Mouse (Mus musculus): Measurements from ENCODE around the gene Nudt14. TPM values are rescaled to one million over a fixed set of nuclear protein-coding genes. Genes with fewer than 3 reads are reported as not detected.

Nudt14 gene
- 57.6 and 59.2 TPM in 2 replicates for polyA plus RNA-seq (2014; fragmentation: Nextera tagmentation; extraction: Ambion mirVana)

DNA sequence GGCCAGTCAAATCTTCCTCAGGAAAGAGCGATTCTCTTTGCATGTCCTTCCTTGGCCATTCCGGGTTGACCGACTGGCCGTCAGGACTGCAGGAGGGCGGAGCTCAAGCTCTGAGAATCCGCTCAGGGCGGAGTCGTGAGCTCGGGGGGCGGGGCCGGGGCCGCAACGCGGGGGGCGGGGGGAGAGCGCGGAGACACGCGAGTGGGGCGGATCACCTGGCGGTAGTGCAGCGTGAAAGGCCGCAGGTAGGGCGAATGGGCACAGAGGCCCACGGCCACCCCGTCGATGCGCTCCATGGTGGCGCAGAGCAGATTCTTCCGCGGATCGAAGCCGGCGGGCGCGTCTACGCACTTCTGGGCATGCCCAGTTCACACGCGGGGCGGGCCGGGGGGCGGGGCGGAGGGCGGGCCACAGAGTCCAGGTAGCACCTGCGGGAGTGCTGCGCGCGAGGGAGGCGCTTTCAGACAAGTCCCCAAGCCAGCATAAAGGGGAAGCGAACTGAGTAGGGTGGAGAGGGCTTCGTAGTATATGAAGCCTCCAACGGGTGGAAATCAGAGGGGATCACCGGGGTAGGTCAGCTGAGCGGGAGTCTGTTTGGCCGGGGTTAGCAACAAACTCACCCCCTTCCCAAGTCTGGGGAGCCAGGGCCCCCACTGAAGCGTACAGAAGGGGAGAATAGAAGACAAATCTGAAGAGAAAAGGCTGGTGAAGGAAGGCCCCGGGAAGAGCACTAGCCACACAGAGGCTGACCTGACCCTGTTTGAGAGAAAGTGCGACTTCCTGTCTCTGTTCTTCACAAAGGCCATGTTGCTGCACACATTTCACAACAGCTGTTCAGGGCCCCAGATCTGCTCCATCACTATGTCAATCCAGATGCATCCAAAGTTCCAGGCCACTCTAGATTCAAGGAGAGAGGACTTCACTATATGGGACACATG lies at the start of gene Nudt14:
Gene Nudt14, minus strand, starts transcription at position 349 of the 938 bp plus-strand sequence.
- no peaks in the 10 kb centered on the region for H3K9me3 ChIP-seq (ENCODE audit: control insufficient read depth, low read length)
- DNase-seq (ENCODE audit: low spot score) (peak; percentile 86), ATAC-seq (replicated peaks; ENCODE audit: low FRiP score) (peak; percentile 81)
- 2% methylated on average over 48 of the region's 58 CpGs for WGBS
- H3K9ac ChIP-seq (ENCODE audit: low read length) = peak within 1 kb of the TSS; percentile 80
- no peaks in the 10 kb centered on the region for H3K36me3 ChIP-seq (ENCODE audit: control insufficient read depth, insufficient read depth, low read length)
- peaks cover 2% of the 10 kb centered on the region; the same call in 1 of the 2 replicates for H3K4me1 ChIP-seq (replicated peaks; ENCODE audit: control insufficient read depth, insufficient read depth, low read length)
- H3K27ac ChIP-seq (ENCODE audit: low read depth, low read length) = peak within 1 kb of the TSS; percentile 46; the same call in 1 of the 2 replicates
- no peaks in the 10 kb centered on the region for H3K27me3 ChIP-seq (ENCODE audit: control insufficient read depth, insufficient read depth, low read length)
- H3K4me2 ChIP-seq (ENCODE audit: low read depth, low read length, severe bottlenecking) = peak within 1 kb of the TSS; percentile 67
- H3K4me3 ChIP-seq (ENCODE audit: low read depth, low read length) = peak within 1 kb of the TSS; percentile 68

DNA sequence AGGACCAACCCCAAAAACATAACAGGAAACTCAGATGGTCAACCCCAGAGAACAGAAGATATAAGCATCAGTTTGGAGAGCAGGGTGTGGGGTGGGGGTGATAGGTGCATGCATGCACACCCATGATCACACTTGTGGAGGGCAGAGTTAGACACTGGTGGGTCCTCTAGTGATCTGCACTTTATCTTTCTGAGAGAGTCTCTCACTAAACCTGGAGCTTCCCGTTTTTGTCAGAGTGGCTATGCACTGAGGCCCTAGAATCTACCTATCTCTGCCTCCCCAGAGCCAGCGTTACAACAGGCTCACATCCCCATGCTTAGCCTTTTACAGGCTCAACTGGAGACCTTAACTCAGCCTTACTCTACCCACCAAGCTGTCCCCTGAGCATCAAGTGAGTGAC lies 49.5 kb upstream of the Nudt14 start:
- Histone ChIP-seq H3K36me3 (ENCODE audit: control insufficient read depth, insufficient read depth, low read length) (no peaks in the 10 kb centered on the region; the same call in 1 of the 2 replicates), H3K4me3 (ENCODE audit: low read depth, low read length) (no peak overlapping the region), H3K9ac (ENCODE audit: low read length) (no peak overlapping the region), H3K9me3 (ENCODE audit: control insufficient read depth, low read length) (no peaks in the 10 kb centered on the region), H3K27ac (ENCODE audit: low read depth, low read length) (no peak overlapping the region), H3K4me1 (replicated peaks; ENCODE audit: control insufficient read depth, insufficient read depth, low read length) (no peaks in the 10 kb centered on the region), H3K27me3 (ENCODE audit: control insufficient read depth, insufficient read depth, low read length) (no peaks in the 10 kb centered on the region), H3K4me2 (ENCODE audit: low read depth, low read length, severe bottlenecking) (no peak overlapping the region)
- 87% methylated on average over 2 of the region's 2 CpGs for WGBS
- no peak for DNase-seq (ENCODE audit: low spot score)
- ATAC-seq (replicated peaks; ENCODE audit: low FRiP score) = no peak

DNA sequence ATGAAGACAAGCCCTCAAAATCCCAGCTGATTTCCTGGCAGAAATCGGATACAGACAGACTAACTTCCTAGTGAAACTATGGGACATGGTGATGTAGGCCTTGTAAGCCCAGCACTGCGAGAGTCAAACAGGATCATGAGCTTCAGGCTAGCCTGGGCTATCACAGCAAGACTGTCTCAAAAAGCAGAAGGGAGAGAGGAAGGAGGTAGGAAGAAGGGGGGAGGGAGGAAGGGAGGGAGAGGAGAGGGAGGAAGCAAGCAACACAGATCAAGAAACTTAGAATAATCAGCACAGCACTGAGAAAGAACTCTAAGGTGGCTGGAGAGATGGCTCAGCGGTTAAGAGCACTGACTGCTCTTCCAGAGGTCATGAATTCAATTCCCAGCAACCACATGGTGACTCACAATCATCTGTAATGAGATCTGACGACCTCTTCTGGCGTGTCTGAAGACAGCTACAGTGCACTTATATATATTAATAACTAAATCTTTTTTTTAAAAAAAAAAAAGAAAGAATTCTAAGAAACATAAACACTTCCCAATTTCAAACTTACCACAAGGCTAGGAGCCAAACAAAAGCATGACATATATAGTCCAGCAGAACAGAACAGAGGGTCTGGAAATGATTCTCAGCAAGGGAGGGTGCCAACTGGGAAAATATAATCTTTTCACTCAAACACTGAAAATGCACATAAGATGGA lies 48.9 kb upstream of the Nudt14 start:
- H3K36me3 ChIP-seq (ENCODE audit: control insufficient read depth, insufficient read depth, low read length) = peaks cover 3% of the 10 kb centered on the region; the same call in 1 of the 2 replicates

DNA sequence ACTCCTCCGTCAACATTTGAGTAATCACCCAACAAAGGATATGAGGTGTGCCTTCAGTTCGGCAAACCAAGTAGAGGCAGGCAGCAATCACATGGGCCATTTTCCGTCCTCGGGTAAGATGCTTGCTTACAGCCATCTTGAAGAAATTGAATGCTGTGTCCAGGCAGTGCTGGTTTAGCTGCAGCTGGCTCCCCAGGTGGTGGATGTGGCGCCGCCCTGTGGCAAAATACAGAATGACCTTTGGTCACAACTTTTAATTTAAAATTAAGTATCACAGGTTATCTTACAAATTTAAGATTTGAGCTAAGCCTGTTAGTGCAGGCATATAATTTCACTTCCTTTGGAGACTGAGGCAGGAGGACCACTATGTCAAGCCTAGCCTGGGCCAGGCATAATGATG lies 46.0 kb upstream of the Nudt14 start:
- 71% methylated on average over 6 of the region's 6 CpGs for WGBS
- no peak overlapping the region for H3K4me2 ChIP-seq (ENCODE audit: low read depth, low read length, severe bottlenecking)
- H3K4me1 ChIP-seq (replicated peaks; ENCODE audit: control insufficient read depth, insufficient read depth, low read length) = no peaks in the 10 kb centered on the region
- H3K27me3 ChIP-seq (ENCODE audit: control insufficient read depth, insufficient read depth, low read length) = no peaks in the 10 kb centered on the region
- DNase-seq (ENCODE audit: low spot score) (no peak), ATAC-seq (replicated peaks; ENCODE audit: low FRiP score) (no peak)
- no peak overlapping the region for H3K9ac ChIP-seq (ENCODE audit: low read length)
- no peaks in the 10 kb centered on the region for H3K9me3 ChIP-seq (ENCODE audit: control insufficient read depth, low read length)
- no peak overlapping the region for H3K4me3 ChIP-seq (ENCODE audit: low read depth, low read length)
- peaks cover 3% of the 10 kb centered on the region; the same call in 1 of the 2 replicates for H3K36me3 ChIP-seq (ENCODE audit: control insufficient read depth, insufficient read depth, low read length)
- no peak overlapping the region for H3K27ac ChIP-seq (ENCODE audit: low read depth, low read length)

More for the DNA sequence above, 48.9 kb upstream of the Nudt14 start:
- Histone ChIP-seq H3K9ac (ENCODE audit: low read length) (no peak overlapping the region), H3K4me3 (ENCODE audit: low read depth, low read length) (no peak overlapping the region), H3K27ac (ENCODE audit: low read depth, low read length) (no peak overlapping the region), H3K9me3 (ENCODE audit: control insufficient read depth, low read length) (no peaks in the 10 kb centered on the region), H3K4me2 (ENCODE audit: low read depth, low read length, severe bottlenecking) (no peak overlapping the region), H3K4me1 (replicated peaks; ENCODE audit: control insufficient read depth, insufficient read depth, low read length) (no peaks in the 10 kb centered on the region), H3K27me3 (ENCODE audit: control insufficient read depth, insufficient read depth, low read length) (no peaks in the 10 kb centered on the region)
- no peak for ATAC-seq (replicated peaks; ENCODE audit: low FRiP score)
- DNase-seq (ENCODE audit: low spot score) = no peak
- 95% methylated on average over 5 of the region's 5 CpGs for WGBS

DNA sequence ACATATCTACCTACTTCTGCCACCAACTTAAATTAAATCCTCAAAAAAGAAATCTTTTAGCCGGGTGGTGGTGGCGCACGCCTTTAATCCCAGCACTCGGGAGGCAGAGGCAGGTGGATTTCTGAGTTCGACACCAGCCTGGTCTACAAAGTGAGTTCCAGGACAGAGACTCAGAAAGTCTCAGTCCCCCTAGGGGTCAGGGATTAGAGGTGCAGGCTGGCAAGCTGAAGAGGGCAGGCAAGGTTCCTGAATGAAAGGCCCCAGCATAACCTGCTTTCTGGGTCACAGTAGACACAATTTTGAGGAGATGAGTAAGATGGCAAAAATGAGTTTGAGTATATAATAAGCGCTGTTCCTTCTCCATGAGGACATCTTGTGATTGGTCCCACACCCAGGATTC lies 43.4 kb upstream of the Nudt14 start:
- 91% methylated on average over 6 of the region's 6 CpGs for WGBS
- no peaks in the 10 kb centered on the region for H3K4me1 ChIP-seq (replicated peaks; ENCODE audit: control insufficient read depth, insufficient read depth, low read length)

DNA sequence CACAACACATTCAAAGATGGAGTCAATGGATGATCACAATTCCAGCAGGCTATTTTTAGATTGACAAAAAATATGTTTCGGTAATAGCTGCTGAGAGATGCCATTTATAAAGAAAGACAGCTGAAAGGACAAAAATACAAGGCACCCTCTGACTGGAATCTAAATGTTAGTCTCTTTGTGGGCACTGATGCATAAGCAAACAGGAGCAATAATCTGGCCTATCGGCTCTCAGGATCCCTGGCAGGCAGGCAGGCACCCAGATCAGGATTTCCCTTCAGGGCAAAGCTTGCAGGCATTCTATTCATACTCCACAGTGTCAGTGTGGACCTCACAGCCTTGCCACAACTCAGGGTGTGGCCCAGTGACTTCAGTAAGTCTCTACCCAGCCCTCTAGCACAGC lies 40.1 kb upstream of the Nudt14 start:
- no peaks in the 10 kb centered on the region for H3K27me3 ChIP-seq (ENCODE audit: control insufficient read depth, insufficient read depth, low read length)
- no peak overlapping the region for H3K9ac ChIP-seq (ENCODE audit: low read length)
- H3K9me3 ChIP-seq (ENCODE audit: control insufficient read depth, low read length) = no peaks in the 10 kb centered on the region
- DNase-seq (ENCODE audit: low spot score) = no peak
- H3K4me3 ChIP-seq (ENCODE audit: low read depth, low read length) = no peak overlapping the region
- 71% methylated on average over 2 of the region's 2 CpGs for WGBS
- no peak for ATAC-seq (replicated peaks; ENCODE audit: low FRiP score)
- H3K4me2 ChIP-seq (ENCODE audit: low read depth, low read length, severe bottlenecking) = no peak overlapping the region
- peaks cover 6% of the 10 kb centered on the region for H3K36me3 ChIP-seq (ENCODE audit: control insufficient read depth, insufficient read depth, low read length)
- H3K4me1 ChIP-seq (replicated peaks; ENCODE audit: control insufficient read depth, insufficient read depth, low read length) = no peaks in the 10 kb centered on the region; the same call in 1 of the 2 replicates
- no peak overlapping the region for H3K27ac ChIP-seq (ENCODE audit: low read depth, low read length)

More for the DNA sequence above, 43.4 kb upstream of the Nudt14 start:
- no peak for DNase-seq (ENCODE audit: low spot score)
- H3K4me2 ChIP-seq (ENCODE audit: low read depth, low read length, severe bottlenecking) = no peak overlapping the region
- no peaks in the 10 kb centered on the region for H3K9me3 ChIP-seq (ENCODE audit: control insufficient read depth, low read length)
- no peaks in the 10 kb centered on the region for H3K27me3 ChIP-seq (ENCODE audit: control insufficient read depth, insufficient read depth, low read length)
- H3K27ac ChIP-seq (ENCODE audit: low read depth, low read length) = no peak overlapping the region
- H3K36me3 ChIP-seq (ENCODE audit: control insufficient read depth, insufficient read depth, low read length) = peaks cover 3% of the 10 kb centered on the region; the same call in 1 of the 2 replicates
- no peak overlapping the region for H3K4me3 ChIP-seq (ENCODE audit: low read depth, low read length)
- no peak for ATAC-seq (replicated peaks; ENCODE audit: low FRiP score)
- H3K9ac ChIP-seq (ENCODE audit: low read length) = no peak overlapping the region

DNA sequence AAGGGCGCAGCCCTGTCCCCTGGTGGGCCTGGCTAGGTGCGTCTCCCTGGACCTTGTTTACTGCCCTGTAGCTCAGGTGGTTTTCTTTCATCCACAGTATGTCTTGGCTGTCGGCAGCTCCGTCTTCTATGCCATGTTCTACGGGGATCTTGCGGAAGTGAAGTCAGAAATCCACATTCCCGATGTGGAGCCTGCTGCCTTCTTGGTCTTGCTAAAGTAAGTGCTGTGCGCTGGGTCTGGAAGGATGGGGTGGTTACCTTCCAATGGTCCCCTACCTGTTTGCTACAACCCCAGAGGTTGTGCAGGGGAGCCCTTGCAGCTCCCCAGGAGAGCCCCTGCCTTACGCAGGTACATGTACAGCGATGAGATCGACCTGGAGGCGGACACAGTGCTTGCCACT lies 35.2 kb upstream of the Nudt14 start:
- DNase-seq (ENCODE audit: low spot score) (no peak), ATAC-seq (replicated peaks; ENCODE audit: low FRiP score) (no peak; the same call in 1 of the 2 replicates)
- H3K27ac ChIP-seq (ENCODE audit: low read depth, low read length) = no peak overlapping the region

DNA sequence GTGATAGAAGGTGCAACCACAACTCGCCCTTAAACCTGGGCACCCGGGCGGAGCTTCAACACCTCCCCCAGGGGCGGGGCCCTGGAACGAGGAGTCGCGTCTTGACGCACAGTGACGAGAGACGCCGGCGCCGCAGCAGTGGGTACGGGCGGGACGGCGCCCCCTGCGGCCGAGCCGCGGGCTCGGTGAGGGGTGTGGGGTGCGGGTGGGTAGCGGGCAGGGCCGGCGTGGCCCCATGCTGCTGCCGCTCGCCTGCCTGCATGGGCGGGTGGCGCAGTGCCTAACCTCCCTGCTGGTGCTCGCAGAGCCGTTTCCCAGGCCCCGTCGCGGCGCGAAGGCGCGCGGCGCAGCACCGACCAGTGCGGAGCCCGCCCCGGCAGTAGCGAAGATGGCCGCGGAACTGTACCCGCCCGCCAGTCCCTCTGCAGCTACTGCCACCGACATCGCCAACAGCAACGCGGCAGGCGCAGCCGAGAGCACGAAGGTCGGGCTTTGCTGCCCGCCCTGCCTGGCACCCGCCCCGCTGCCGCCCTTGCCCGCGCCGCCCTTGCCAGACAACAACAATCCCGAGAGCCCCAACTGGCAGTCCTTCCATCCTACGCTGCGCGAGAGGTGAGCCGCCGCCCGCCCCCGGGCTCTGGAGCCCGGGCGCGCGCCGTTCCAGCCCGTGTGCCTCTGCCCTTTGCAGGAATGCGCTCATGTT lies 34.6 kb upstream of the Nudt14 start, which contains the start of gene Btbd6:
Gene Btbd6, plus strand, starts transcription at position 112 of the 703 bp plus-strand sequence.
- Histone ChIP-seq H3K36me3 (ENCODE audit: control insufficient read depth, insufficient read depth, low read length) (peaks cover 4% of the 10 kb centered on the region), H3K27me3 (ENCODE audit: control insufficient read depth, insufficient read depth, low read length) (no peaks in the 10 kb centered on the region), H3K4me2 (ENCODE audit: low read depth, low read length, severe bottlenecking) (peak within 1 kb of the TSS; percentile 84), H3K27ac (ENCODE audit: low read depth, low read length) (peak within 1 kb of the TSS; percentile 41), H3K4me3 (ENCODE audit: low read depth, low read length) (peak within 1 kb of the TSS; percentile 71), H3K4me1 (replicated peaks; ENCODE audit: control insufficient read depth, insufficient read depth, low read length) (no peaks in the 10 kb centered on the region; the same call in 1 of the 2 replicates), H3K9me3 (ENCODE audit: control insufficient read depth, low read length) (no peaks in the 10 kb centered on the region), H3K9ac (ENCODE audit: low read length) (peak within 1 kb of the TSS; percentile 84)
- under 1% methylated on average over 78 of the region's 80 CpGs for WGBS
- ATAC-seq (replicated peaks; ENCODE audit: low FRiP score) (peak; percentile 95), DNase-seq (ENCODE audit: low spot score) (peak; percentile 93)

More for the DNA sequence above, 35.2 kb upstream of the Nudt14 start:
- H3K4me3 ChIP-seq (ENCODE audit: low read depth, low read length) = peak overlapping the region; percentile 71
- WGBS = 45% methylated on average over 12 of the region's 12 CpGs
- H3K9me3 ChIP-seq (ENCODE audit: control insufficient read depth, low read length) = no peaks in the 10 kb centered on the region
- H3K9ac ChIP-seq (ENCODE audit: low read length) = peak overlapping the region; percentile 84
- peak overlapping the region; percentile 84 for H3K4me2 ChIP-seq (ENCODE audit: low read depth, low read length, severe bottlenecking)
- no peaks in the 10 kb centered on the region for H3K27me3 ChIP-seq (ENCODE audit: control insufficient read depth, insufficient read depth, low read length)
- H3K4me1 ChIP-seq (replicated peaks; ENCODE audit: control insufficient read depth, insufficient read depth, low read length) = no peaks in the 10 kb centered on the region; the same call in 1 of the 2 replicates
- H3K36me3 ChIP-seq (ENCODE audit: control insufficient read depth, insufficient read depth, low read length) = peaks cover 4% of the 10 kb centered on the region

Measured in forebrain, embryonic 11.5 days (tissue).